Mouse (Mus musculus) testis, adult 2 months (tissue): ENCODE measurements around the gene Vps4a.

Experiments used
- CTCF ChIP-seq: fragments of 200-500 bp; IDR thresholded peaks from 2 replicates; pipeline ENCODE4 v1.5.1; 2012; ENCODE audit warnings: low read depth, mild to moderate bottlenecking, inconsistent platforms, low read length, moderate library complexity; ENCODE audit not compliant: control insufficient read depth, insufficient read depth, insufficient replicate concordance
- POLR2A ChIP-seq: fragments of 200-500 bp; IDR thresholded peaks from 2 replicates; pipeline ENCODE4 v1.6.1; 2012; ENCODE audit warnings: low read depth, mild to moderate bottlenecking, inconsistent platforms, low read length, moderate library complexity; ENCODE audit not compliant: control insufficient read depth

- no peak for TF ChIP-seq CTCF
- TF ChIP-seq POLR2A, result no peak
Measured at GRCm38 (mm10) chr8:107046976-107047375, 16.0 kb downstream of the Vps4a start.
